Comparison of ENCODE assay signal across 8 mouse cellular contexts in genomic region chr2:114654365-114655239, GRCm38 (mm10). TPM values are rescaled to one million over a fixed set of nuclear protein-coding genes. Genes with fewer than 3 reads are reported as not detected.
DNase-seq lines count a peak whose midpoint lies in the region; ATAC-seq lines count a peak whose summit lies in the region.

Gene Dph6 (minus strand): TSS chr2:114654964.

- H3K4me3 ChIP-seq in hindbrain, embryonic 11.5 days (ENCODE audit: low read depth, low read length) = peak within 1 kb of the TSS; percentile 56

- peak within 1 kb of the TSS; percentile 86 for H3K27ac ChIP-seq in hindbrain, embryonic 11.5 days (ENCODE audit: low read depth, low read length)

- H3K36me3 ChIP-seq in hindbrain, embryonic 11.5 days (ENCODE audit: control insufficient read depth, insufficient read depth, low read length) = no peaks in the 10 kb centered on the region

- peak; percentile 94 for DNase-seq in Muller cell, postnatal 12 days (ENCODE audit: inconsistent ontology term)
- DNase-seq in cerebellum, adult 9-11 months = peak; percentile 88
- DNase-seq in frontal cortex, adult 2 months (ENCODE audit: extremely low spot score in 1 of 2, low spot score in 1 of 2) = peak; percentile 49 to 87
- DNase-seq in hindbrain, embryonic 11.5 days (ENCODE audit: low spot score) = peak; percentile 88
- DNase-seq in layer of hippocampus, postnatal 10 days (ENCODE audit: low spot score in 2 of 2) = peak; percentile 88 to 90
- peak; percentile 90 for DNase-seq in lung, postnatal 10 days
- peak; percentile 82 for DNase-seq in ovary, postnatal 36 days (ENCODE audit: low spot score)
- peak; percentile 81 for DNase-seq in thymus, postnatal 25 days

- H3K27me3 ChIP-seq in hindbrain, embryonic 11.5 days (ENCODE audit: control insufficient read depth, insufficient read depth, low read length) = no peaks in the 10 kb centered on the region

- H3K4me1 ChIP-seq in hindbrain, embryonic 11.5 days (replicated peaks; ENCODE audit: control insufficient read depth, insufficient read depth, low read length) = no peaks in the 10 kb centered on the region

- H3K4me2 ChIP-seq in hindbrain, embryonic 11.5 days (replicated peaks; ENCODE audit: low read depth, low read length) = peak within 1 kb of the TSS; percentile 44

- ATAC-seq in hindbrain, embryonic 11.5 days (ENCODE audit: low FRiP score) = peak; percentile 97

- no peaks in the 10 kb centered on the region for H3K9me3 ChIP-seq in hindbrain, embryonic 11.5 days (ENCODE audit: control insufficient read depth, low read length)

- H3K9ac ChIP-seq in hindbrain, embryonic 11.5 days (ENCODE audit: low read depth, low read length) = peak within 1 kb of the TSS; percentile 74

- under 1% methylated on average over 45 of the region's 45 CpGs for WGBS in hindbrain, embryonic 11.5 days

RNA-seq across cellular contexts. Expression of gene Dph6, which starts in this region (rescaled TPM):
- 16.4 and 20.9 TPM in 2 replicates for polyA plus RNA-seq in frontal cortex, adult 2 months (2012; rRNA removed)
- 18.4 and 20.0 TPM in 2 replicates for polyA plus RNA-seq in hindbrain, embryonic 11.5 days (2014; fragmentation: Nextera tagmentation; extraction: Ambion mirVana)
- 10 to 100 TPM; 16.4 TPM for total RNA-seq in layer of hippocampus, postnatal 10 days (2021)

Comparison
In these comparisons a context has a peak if more than half of its experiments do, and no peak if none do; other contexts are left out.
1. Peak in every context shown above with its lines: DNase-seq, ATAC-seq, H3K4me3 ChIP-seq and H3K27ac ChIP-seq.